Mouse (Mus musculus) limb, embryonic 12.5 days (tissue): ENCODE results near the gene Gemin6. TPM values are rescaled to one million over a fixed set of nuclear protein-coding genes. Genes with fewer than 3 reads are reported as not detected.
"Not testable (repeated sequence)": the region's sequence is repeated elsewhere in the genome, so short reads cannot be mapped to it uniquely, and the experiment has no call there.

Experiments used
- ATAC-seq: fragments of 200-750 bp; cut with Nextera tagmentation; 2 replicates; pipeline ENCODE4 v1.8.0; 2017; ENCODE audit warnings: low read depth, moderate TSS enrichment; ENCODE audit not compliant: insufficient number of reproducible peaks, insufficient read depth, low FRiP score, low TSS enrichment
- H3K27ac ChIP-seq: fragments of 300-500 bp; sonication (generic); 2 replicates; pipeline ENCODE4 v1.5.1; 2016; ENCODE audit warnings: mild to moderate bottlenecking, moderate library complexity
- H3K27me3 ChIP-seq: fragments of 300-500 bp; sonication (generic); 2 replicates; pipeline ENCODE4 v1.6.1; 2016; ENCODE audit warnings: mild to moderate bottlenecking, moderate library complexity
- H3K36me3 ChIP-seq: fragments of 300-500 bp; sonication (generic); 2 replicates; pipeline ENCODE4 v1.6.1; 2016; ENCODE audit warnings: mild to moderate bottlenecking, moderate library complexity
- H3K4me1 ChIP-seq: fragments of 300-500 bp; sonication (generic); replicated peaks from 2 replicates; pipeline ENCODE4 v1.6.1; 2016
- H3K4me2 ChIP-seq: fragments of 300-500 bp; sonication (generic); 2 replicates; pipeline ENCODE4 v1.6.1; 2016; ENCODE audit warnings: mild to moderate bottlenecking, moderate library complexity
- H3K4me3 ChIP-seq: fragments of 300-500 bp; sonication (generic); replicated peaks from 2 replicates; pipeline ENCODE4 v1.5.1; 2016; ENCODE audit warnings: mild to moderate bottlenecking
- H3K9ac ChIP-seq: fragments of 300-500 bp; sonication (generic); replicated peaks from 2 replicates; pipeline ENCODE4 v1.6.1; 2016; ENCODE audit warnings: mild to moderate bottlenecking, moderate library complexity
- H3K9me3 ChIP-seq: fragments of 300-500 bp; sonication (generic); 2 replicates; pipeline ENCODE4 v1.6.1; 2016; ENCODE audit warnings: mild to moderate bottlenecking, moderate library complexity
- WGBS: fragments of 180-500 bp; shearing (Covaris S2); methylation state at CpG from one replicate; pipeline ENCODE4 v1.1.7; 2016; 5-methylcytosine and 5-hydroxymethylcytosine counted together
- polyA plus RNA-seq: library from polyadenylated mRNA; unstranded; fragments of >200 nt; fragmentation: Nextera tagmentation; extraction: Ambion mirVana; gene quantifications from 2 replicates; pipeline ENCODE4 v1.2.1, GENCODE M21; 2016

Gemin6 gene
- polyA plus RNA-seq, 1 experiment from 2014 or later: 36.2 TPM

GRCm38 (mm10) chr17:80206301-80206670 lies 18.0 kb upstream of the Gemin6 start:
- WGBS: under 1% methylated on average over 36 of the region's 36 CpGs
- ATAC-seq: peak; percentile 57; the same call in 1 of the 2 replicates

GRCm38 (mm10) chr17:80206671-80207581 lies 17.3 kb upstream of the Gemin6 start, which contains the start of the genes Srsf7 and Ttc39d:
Srsf7 (minus strand) TSS chr17:80207307.
Ttc39d (plus strand) TSS chr17:80207460.
- WGBS: under 1% methylated on average over 94 of the region's 95 CpGs
- ATAC-seq: peak; percentile 93
- H3K27ac ChIP-seq: peak within 1 kb of the TSS; percentile 99
- H3K4me3 ChIP-seq: peak within 1 kb of the TSS; percentile 92
- H3K27me3 ChIP-seq: no peaks in the 10 kb centered on the region
- no peaks in the 10 kb centered on the region for H3K9me3 ChIP-seq
- H3K9ac ChIP-seq: peak within 1 kb of the TSS; percentile 98
- peaks cover 37% of the 10 kb centered on the region for H3K36me3 ChIP-seq
- peaks cover 14% of the 10 kb centered on the region; the same call in 1 of the 2 replicates for H3K4me1 ChIP-seq
- peak within 1 kb of the TSS; percentile 91 for H3K4me2 ChIP-seq

More at GRCm38 (mm10) chr17:80206301-80206670, 18.0 kb upstream of the Gemin6 start:
- Histone ChIP-seq H3K9ac (peak overlapping the region; percentile 98), H3K4me1 (peaks cover 14% of the 10 kb centered on the region; the same call in 1 of the 2 replicates), H3K4me2 (peak overlapping the region; percentile 91), H3K27me3 (no peaks in the 10 kb centered on the region), H3K4me3 (peak overlapping the region; percentile 92), H3K36me3 (peaks cover 43% of the 10 kb centered on the region), H3K27ac (peak overlapping the region; percentile 99), H3K9me3 (no peaks in the 10 kb centered on the region)

GRCm38 (mm10) chr17:80213998-80214397 lies 10.2 kb upstream of the Gemin6 start:
- not testable (repeated sequence) for H3K4me3 ChIP-seq, H3K9ac ChIP-seq, H3K36me3 ChIP-seq, ATAC-seq, H3K27me3 ChIP-seq, H3K4me2 ChIP-seq, H3K27ac ChIP-seq, H3K4me1 ChIP-seq, H3K9me3 ChIP-seq
- 80% methylated on average over 4 of the region's 4 CpGs for WGBS

GRCm38 (mm10) chr17:80220131-80220530 lies 4.1 kb upstream of the Gemin6 start:
- no peak overlapping the region for H3K4me3 ChIP-seq
- H3K4me2 ChIP-seq: no peak overlapping the region
- no peaks in the 10 kb centered on the region for H3K36me3 ChIP-seq
- no peak overlapping the region for H3K27ac ChIP-seq
- no peak overlapping the region for H3K9ac ChIP-seq
- WGBS: 58% methylated on average over 2 of the region's 2 CpGs
- H3K9me3 ChIP-seq: no peaks in the 10 kb centered on the region
- ATAC-seq: no peak
- H3K27me3 ChIP-seq: no peaks in the 10 kb centered on the region
- H3K4me1 ChIP-seq: 0 out of 2 replicates have a peak, but pooled peaks cover 3% of the 10 kb centered on the region

- Histone ChIP-seq H3K27ac (no peak overlapping the region), H3K9ac (no peak overlapping the region), H3K4me3 (no peak overlapping the region), H3K9me3 (no peaks in the 10 kb centered on the region), H3K27me3 (no peaks in the 10 kb centered on the region), H3K4me1 (0 out of 2 replicates have a peak, but pooled peaks cover 4% of the 10 kb centered on the region), H3K4me2 (no peak overlapping the region), H3K36me3 (no peaks in the 10 kb centered on the region)
- ATAC-seq: no peak
- 65% methylated on average over 9 of the region's 9 CpGs for WGBS
These were observed 3.0 kb upstream of the Gemin6 start for GRCm38 (mm10) chr17:80221202-80221601.

- WGBS: 86% methylated on average over 3 of the region's 3 CpGs
- H3K4me2 ChIP-seq: no peak overlapping the region
- ATAC-seq: no peak
These were observed 2.2 kb upstream of the Gemin6 start for GRCm38 (mm10) chr17:80221890-80222628.

GRCm38 (mm10) chr17:80223829-80224228 lies 412 bp upstream of the Gemin6 start:
- Histone ChIP-seq H3K4me1 (0 out of 2 replicates have a peak, but pooled peaks cover 4% of the 10 kb centered on the region), H3K9me3 (no peaks in the 10 kb centered on the region), H3K27me3 (no peaks in the 10 kb centered on the region), H3K36me3 (peaks cover 10% of the 10 kb centered on the region), H3K4me3 (peak overlapping the region; percentile 57), H3K9ac (peak overlapping the region; percentile 69), H3K4me2 (peak overlapping the region; percentile 73), H3K27ac (peak overlapping the region; percentile 91)
- ATAC-seq: peak; percentile 33; the same call in 1 of the 2 replicates
- WGBS: 12% methylated on average over 9 of the region's 9 CpGs

More at GRCm38 (mm10) chr17:80221890-80222628, 2.2 kb upstream of the Gemin6 start:
- no peaks in the 10 kb centered on the region for H3K36me3 ChIP-seq
- no peak overlapping the region for H3K4me3 ChIP-seq
- H3K9ac ChIP-seq: no peak overlapping the region
- no peaks in the 10 kb centered on the region for H3K9me3 ChIP-seq
- 0 out of 2 replicates have a peak, but pooled peaks cover 4% of the 10 kb centered on the region for H3K4me1 ChIP-seq
- H3K27ac ChIP-seq: no peak overlapping the region
- no peaks in the 10 kb centered on the region for H3K27me3 ChIP-seq

GRCm38 (mm10) chr17:80225142-80225541 lies 901 bp downstream of the Gemin6 start:
- not testable (repeated sequence) for ATAC-seq, H3K27me3 ChIP-seq, H3K4me1 ChIP-seq, H3K9me3 ChIP-seq
- Histone ChIP-seq H3K4me2 (peak overlapping the region; percentile 73), H3K4me3 (peak overlapping the region; percentile 57), H3K27ac (peak overlapping the region; percentile 91; the same call in 1 of the 2 replicates), H3K9ac (peak overlapping the region; percentile 69; the same call in 1 of the 2 replicates), H3K36me3 (peaks cover 17% of the 10 kb centered on the region)
- 51% methylated on average over 5 of the region's 5 CpGs for WGBS

GRCm38 (mm10) chr17:80229396-80229795 lies 5.2 kb downstream of the Gemin6 start:
- no peak overlapping the region for H3K9ac ChIP-seq
- no peaks in the 10 kb centered on the region for H3K27me3 ChIP-seq
- no peak overlapping the region for H3K27ac ChIP-seq
- H3K36me3 ChIP-seq: peaks cover 17% of the 10 kb centered on the region
- H3K9me3 ChIP-seq: no peaks in the 10 kb centered on the region
- 0 out of 2 replicates have a peak, but pooled peaks cover 4% of the 10 kb centered on the region for H3K4me1 ChIP-seq
- H3K4me3 ChIP-seq: no peak overlapping the region
- no peak for ATAC-seq
- no peak overlapping the region for H3K4me2 ChIP-seq
- WGBS: 92% methylated on average over 2 of the region's 2 CpGs

GRCm38 (mm10) chr17:80233844-80234243 lies 9.6 kb downstream of the Gemin6 start:
- WGBS: 92% methylated on average over 5 of the region's 5 CpGs
- Histone ChIP-seq H3K4me2 (no peak overlapping the region), H3K4me3 (no peak overlapping the region), H3K4me1 (no peaks in the 10 kb centered on the region), H3K27me3 (no peaks in the 10 kb centered on the region), H3K9me3 (no peaks in the 10 kb centered on the region), H3K36me3 (peaks cover 24% of the 10 kb centered on the region), H3K27ac (no peak overlapping the region), H3K9ac (no peak overlapping the region)
- ATAC-seq: no peak

GRCm38 (mm10) chr17:80234376-80234775 lies 10.1 kb downstream of the Gemin6 start:
- Histone ChIP-seq H3K9me3 (no peaks in the 10 kb centered on the region), H3K4me3 (no peak overlapping the region), H3K4me2 (no peak overlapping the region), H3K27ac (no peak overlapping the region), H3K27me3 (no peaks in the 10 kb centered on the region), H3K4me1 (no peaks in the 10 kb centered on the region), H3K36me3 (peaks cover 24% of the 10 kb centered on the region), H3K9ac (no peak overlapping the region)
- 88% methylated on average over 7 of the region's 7 CpGs for WGBS
- no peak for ATAC-seq
